Mouse (Mus musculus) ovary, postnatal 14 days (tissue): ENCODE measurements around the gene Tenm2.

ENCODE experiments used
- DNase-seq: peaks from one replicate; pipeline ENCODE4 v3.0.0; 2022; ENCODE audit warnings: low spot score

The Tenm2 gene

DNA sequence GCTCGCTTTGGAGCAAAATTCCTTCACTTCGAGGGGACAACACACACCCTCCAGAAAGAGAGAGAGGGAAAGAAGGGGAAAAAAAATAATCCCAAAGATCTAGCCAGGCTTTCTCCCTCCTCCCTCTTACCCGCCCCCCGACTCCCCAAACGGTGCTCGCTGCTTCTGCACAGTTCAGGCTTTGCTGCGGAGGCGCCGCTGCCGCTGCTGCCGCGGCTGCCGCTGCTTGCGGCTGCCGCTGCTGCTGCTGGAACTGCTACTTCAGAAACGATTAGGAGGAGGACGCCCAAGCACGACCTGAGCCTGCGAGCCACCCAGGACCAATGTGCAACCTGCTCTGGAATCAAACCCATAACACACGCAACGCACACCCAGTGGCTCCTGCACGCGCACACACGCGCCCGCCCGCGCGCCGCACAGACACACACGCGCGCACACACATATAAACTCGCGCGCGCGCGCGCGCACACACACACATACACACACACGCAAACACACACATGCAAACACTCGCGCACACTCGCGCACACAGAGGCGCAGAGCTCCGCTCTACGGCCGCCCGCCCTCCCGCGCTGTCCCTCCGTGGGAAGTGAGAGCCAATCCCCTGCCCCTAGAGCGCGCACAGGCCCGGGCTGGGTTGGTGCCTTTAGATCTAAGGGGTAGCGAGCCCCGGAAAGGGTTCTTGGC is at the start of gene Tenm2:
Gene Tenm2, minus strand, starts transcription at position 51 of the 687 bp plus-strand sequence.
- DNase-seq: peak; percentile 9

DNA sequence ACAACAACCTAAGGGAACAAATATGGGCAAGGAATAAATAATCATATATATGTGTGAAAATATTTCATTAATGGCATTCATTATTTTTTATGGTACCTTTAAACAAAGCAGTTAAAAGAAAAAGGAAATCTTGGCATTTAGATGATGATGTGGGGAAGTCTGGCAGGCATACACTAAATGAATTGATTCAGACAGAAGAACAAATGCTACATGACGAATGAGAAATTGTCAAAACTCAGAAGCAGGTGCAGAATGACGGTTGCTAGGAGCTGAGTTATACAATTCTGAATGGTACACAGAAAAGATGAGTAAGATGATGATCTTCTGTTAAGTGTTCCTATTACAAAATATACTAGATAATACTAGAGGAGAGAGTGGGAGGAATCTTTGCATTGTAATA is 49.4 kb upstream of the Tenm2 start:
- no peak for DNase-seq

DNA sequence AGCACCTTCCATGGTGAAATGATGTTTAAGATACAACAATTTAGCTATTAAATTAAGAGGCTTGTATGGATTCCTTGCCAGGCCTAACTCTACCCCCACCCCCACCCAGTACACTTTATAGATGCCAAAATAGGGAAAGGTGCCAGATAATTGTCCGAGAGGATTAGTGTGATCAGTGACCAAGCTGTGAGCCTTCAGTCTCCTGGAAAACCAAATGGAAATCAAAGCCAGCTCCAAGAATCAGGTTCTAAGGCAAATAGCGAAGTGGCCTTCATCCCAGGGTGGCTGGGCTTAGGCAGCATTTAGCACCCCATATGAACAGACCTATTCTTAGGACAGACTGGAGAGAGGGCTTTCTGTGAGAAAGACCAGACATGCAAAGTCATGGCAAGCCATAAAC is 13.0 kb upstream of the Tenm2 start:
- no peak for DNase-seq

DNA sequence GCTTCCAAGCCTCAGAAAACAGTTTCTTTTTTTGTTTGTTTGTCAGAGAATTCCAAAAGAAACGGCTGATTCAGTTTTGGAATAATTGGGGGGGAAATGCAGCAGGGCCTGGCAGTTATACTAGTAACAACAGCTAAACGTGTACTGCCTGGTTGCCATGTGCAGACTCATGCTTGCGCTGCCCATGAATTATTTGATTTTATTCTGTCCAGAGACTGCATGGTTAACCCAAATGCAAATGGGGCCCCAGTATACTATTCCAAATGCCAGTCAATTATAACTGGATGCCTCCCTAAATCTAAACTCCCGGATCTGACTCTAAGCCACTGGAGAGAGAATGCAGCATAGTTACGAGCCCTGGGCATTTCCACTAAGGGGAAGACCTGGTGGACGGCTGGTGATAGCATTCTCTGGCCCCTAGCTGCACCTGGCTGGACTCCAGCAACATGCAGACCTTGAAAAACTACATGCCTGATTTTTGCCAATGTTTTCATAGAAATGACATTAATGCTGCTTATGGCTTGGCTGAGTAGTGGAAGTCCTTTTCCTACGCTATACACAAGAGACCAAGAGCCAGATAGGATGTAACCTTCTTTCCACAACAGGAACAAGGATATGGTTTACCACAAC is 1.4 kb upstream of the Tenm2 start:
- no peak for DNase-seq

DNA sequence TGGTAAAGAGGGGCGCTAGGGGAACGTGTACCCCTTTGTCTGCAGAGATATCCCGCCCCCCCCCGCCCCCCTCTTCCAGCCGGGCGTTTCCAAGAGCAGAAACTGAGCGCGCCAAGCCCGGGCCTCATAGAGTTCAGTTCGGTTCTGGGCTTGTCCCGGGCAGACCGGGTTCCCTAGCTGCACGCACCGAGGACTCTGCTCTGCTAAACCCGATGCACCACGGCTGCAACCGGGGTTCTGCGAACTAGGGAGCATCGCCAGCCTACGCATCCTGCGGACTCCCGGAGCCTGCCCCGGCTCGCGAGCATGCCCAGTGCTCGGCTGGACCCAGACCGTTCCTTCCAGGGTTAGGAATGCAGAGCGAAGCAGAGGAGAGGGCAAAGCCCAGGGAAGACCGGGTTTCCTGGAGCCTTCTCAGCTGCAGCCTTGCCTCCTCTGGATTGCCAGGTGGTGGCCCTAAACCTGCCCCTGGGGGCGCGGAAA is 878 bp upstream of the Tenm2 start:
- DNase-seq: peak; percentile 29

DNA sequence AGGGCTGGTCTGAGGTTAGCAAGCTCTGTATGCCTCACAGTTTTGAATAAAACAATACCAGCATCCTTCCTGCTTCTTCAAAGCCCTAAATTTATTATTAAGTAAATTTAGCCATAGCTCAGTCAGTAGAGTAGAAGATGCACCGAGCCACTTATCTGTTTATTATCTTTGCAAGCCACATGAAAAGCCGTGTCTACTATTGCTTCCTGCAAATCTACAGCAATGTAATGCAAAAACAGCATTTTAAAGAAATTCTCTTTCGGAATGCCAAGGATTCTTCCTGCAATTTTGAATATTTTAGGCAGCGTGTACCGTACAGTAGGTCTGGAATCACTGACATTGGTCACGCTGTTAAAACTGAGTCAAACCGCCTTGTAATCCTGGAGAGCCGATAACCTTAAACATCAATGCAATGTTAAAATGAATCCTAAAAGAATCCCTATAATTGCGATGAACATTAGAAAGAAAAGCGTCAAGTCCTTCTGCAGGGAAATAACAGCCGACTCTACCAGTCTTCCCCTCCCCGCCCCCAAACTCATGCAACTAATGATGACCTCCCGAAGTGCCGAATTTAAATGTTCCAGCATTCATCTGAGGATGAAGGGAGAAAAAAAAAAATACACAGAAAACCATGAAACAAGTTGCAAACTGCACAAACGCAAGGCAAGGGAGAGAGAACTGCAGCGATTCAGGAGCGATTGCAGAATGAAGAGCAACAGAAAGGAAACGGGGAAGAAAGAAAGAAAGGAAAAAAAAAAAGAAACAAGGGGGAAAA is 556 bp downstream of the Tenm2 start:
- DNase-seq: no peak

DNA sequence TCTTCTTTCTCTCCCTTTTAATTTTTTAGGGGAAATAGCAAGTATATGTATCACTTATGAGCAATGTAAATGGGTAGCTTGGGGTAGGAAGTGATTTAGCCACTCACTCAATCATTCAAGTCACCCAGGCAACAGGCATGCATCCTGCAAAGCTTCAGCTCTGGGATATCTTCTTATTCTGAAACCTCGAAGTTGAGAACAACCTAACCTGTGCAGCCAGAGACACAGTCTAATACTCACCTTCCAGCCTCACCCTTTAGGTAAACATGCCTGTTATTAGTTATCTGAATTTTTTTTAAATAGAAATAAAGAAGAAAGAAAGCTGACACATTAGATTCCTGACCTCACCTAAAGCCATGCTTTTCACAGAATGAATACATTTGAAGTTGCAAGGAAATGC is 8.4 kb downstream of the Tenm2 start:
- no peak for DNase-seq

DNA sequence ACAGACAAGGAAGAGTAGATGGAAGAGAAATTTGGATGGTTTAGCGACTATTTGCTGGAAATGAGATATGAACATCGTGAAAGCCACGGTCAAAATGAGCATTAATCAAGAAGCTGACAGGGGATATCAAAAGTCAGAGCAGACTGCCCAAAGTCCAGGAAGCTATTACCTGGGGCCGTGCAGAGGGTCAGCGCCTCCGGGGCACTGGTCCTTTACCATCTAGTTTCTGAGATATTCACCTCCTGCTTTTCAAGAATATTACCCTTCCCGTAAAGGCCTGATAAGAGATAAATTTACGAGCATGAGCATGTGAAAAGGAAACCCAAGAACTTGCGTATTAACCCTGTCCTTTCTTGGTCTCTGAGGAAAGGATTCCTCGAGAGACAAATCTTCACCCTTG is 8.8 kb downstream of the Tenm2 start:
- DNase-seq: no peak

DNA sequence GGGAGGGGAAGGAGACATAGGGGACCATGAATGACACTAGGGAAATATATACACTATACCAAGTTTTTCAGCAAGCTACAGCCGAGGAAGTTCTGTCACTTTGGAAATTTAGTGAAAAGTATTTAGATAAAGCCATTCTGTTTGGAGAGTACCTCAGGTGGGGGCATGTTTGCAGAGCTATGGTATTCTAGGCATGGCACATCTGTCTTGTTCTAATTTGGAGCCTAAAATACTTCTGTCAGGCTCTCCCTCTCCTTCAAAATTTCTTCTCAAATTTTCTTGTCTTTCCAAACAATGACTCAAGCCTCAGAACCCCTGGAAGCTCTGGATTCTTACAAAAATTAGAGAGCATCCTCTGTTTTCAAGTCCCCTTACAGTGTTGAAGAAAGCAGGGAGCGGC is 13.0 kb downstream of the Tenm2 start:
- no peak for DNase-seq

DNA sequence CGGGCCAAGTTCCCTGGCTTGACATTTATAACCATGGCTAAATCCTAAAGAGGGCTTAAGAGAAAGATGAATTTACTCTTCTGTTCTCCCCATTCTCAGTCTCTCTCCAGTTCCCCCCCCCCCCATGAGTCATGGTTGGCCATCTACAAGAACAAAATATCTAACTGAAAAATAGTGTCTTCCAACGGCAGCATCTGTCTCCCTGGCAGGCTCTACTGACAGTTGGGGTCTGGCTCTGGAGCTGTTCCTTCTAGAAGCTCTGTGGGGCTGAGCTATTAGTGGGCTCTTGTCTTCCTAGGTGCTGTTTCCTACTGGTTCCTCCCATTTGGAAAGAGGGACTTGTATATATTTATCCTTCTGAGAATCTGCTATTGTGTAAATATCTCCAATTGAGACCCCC is 13.7 kb downstream of the Tenm2 start:
- DNase-seq: no peak

DNA sequence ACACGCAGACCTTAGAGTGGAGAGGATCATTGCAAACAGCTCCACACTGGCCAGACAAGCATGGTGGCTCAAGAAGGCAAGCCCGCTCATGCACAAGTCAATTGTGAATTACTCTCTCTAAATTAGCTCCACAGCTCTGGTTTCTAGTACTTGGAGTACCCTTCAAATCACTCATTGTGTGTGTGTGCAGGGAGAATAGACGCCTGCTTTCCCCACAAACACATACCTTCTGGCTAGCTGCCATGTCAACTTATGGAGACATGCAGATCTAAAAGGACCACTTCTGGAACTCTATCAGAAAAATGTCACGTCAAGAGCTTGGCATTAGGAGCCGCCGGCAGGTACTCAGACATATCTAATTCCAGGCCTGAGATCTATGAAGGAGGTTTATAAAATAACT is 14.8 kb downstream of the Tenm2 start:
- DNase-seq: no peak

DNA sequence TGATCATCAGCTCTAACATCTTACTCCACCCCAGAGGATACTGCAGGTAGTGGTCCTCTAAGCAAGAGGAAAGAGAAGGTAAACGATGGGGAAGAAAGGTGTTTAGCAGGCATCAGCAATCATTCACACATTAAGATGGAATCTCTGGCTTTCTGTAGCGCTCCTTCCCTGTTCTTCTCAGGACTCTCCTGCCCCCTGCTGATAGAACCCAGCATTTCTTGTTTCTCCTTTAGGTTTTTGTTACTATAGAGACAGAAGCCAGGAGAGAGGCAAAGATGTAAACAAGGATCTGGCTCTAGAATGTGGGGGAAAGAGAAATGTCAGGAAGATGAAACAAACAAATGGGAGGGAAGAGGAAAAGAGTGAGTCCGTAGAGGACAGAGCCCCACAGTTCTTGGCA is 49.6 kb downstream of the Tenm2 start:
- peak; percentile 48 for DNase-seq

DNA sequence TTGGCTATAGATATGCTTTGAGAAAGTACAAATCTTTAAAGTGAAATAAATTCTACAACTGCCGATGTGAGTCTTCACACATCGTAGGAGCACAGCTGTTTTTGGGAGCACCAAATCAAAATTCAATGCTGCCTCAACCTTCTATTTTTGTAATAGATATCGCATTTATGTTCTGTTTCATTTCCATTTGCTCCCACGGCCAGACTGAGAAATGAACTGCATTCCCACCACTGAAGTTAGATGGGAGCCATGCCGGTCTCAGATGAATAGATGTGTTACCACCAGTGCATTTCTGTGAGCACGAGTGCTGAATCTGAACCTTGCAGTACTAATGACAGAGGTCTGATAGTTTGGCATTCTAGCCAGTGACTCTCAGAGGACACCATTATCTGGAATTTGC is 58.3 kb downstream of the Tenm2 start:
- no peak for DNase-seq

DNA sequence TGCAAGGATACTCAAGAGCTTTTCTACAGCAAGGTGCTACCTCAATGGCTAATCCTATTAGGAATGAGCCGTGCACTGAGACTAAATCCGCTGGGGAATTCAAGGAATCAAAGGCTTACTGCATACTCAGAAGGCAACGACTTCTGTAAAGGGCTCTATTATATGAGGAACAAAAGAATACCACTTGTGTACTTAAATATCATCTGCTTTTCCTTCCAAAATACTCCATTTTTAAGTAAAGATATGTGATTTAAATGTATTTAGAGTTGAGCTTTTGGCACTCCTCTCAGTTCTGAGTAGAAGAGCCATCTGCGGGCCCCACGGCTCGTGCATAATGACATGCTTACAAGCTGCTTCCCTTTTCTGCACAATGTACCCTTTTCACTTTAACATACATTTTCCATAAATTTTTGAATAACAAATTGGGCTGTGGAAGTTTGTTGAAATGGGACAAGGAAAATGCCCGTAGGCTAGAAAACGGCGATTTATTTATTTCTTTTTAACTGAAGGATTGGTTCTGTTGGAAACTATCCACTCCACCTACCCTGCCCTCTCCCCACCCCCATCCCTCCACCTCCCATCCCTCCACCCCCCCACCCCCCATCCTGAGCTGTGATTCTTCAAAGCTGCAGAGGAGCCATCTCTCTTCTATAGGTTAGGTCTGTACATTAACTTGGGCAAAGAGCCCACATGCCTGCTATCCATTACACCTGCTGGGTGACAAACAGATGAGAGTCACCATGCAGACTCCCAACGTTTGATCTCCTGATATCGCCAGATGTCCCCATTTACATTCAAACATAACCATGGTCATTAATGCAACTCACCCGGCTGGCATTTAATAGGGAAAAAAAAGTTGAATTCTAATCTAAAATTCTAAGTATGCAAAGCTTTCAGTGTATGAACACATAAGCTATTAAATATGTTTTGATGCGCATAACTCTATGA is 81.6 kb downstream of the Tenm2 start:
- DNase-seq: no peak

DNA sequence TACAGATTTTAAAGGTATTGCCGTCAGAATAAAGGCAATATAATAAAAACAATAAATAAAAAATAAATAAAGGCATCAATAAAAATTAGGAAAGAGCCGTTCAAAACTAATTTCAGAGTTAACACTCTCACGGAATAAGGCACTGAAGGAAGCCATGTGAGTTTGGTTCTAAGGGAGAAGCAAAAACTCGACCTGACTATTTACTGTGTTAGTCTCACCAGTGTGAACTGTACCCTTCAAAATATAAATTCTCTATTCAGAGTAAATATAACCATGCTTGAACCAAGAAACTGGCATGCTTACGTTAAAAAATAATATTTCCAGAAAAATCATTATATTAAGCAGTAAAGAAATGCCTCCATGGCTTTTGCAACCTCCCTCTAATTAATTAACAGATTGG is 82.4 kb downstream of the Tenm2 start:
- no peak for DNase-seq

DNA sequence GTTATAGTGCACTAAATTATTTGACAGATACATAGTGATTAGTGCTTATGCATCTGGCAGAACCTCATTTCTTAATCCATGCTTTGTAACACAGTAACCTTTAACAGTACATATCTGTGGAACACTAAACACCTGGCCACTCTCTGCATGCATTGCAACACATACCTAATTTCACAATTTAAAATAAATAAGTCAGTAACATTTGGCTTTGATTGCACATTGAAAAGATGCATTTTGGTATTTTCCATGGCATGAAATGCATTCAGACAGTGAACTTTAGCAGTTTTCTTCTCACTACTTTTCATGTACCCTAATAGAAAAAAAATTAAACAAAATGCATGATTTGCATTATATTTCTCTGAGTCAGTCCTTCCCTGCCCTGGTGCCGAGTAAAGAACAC is 85.8 kb downstream of the Tenm2 start:
- no peak for DNase-seq

DNA sequence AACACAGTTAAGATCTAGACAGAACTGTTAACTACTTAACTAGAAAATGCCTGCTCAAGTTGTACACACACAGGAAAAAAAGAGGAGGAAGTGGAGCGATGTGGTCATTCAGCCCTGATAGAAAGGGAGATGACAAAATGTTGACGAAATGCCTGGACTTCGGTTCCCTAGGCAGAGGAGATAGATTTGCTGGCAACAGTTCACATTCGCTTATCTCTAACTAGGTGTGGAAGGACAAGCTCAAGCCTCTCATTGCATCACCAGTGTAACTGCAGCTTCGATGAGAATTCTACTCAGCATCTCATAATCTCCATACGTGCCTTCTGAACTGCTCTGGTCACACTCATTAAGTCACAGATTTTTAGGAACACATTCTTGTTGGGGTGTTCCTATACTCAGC is 91.8 kb downstream of the Tenm2 start:
- DNase-seq: no peak

DNA sequence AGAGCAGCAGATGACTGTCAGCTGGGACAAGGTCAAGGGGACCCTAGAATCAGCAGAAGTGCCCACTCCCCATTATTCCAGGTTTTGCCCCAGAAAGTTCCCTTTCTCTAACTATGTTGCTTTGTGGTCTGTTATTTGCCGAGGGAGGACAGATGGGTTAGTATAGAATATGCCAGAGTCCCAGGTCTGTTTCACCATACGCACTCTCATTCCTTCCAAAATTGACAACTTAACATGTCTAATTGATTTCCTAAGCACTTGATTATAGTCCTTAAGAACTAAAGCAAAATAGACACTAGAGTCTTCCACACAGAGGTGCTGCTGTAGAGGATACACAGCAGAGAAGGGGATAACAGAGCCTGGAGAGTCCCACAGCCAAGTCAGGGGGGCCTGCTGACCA is 92.3 kb downstream of the Tenm2 start:
- no peak for DNase-seq

DNA sequence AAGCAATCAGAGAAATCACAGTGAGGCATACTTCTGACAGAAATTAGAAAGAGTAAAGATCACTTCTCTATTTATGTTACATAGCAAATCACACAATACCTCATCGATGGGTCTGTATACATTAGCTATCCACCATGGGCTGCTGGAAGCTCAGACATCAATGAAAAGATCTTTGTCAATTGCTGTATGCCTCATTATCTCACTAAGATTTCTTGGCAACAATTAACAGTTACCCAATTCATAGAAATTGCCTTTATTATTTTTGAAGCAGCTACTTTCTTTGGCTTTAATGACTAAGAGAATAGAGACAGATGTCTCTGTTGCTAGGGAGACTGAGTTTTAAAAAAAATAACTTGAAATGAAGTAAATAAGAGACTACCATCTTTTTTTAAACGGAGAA is 106.9 kb downstream of the Tenm2 start:
- no peak for DNase-seq

DNA sequence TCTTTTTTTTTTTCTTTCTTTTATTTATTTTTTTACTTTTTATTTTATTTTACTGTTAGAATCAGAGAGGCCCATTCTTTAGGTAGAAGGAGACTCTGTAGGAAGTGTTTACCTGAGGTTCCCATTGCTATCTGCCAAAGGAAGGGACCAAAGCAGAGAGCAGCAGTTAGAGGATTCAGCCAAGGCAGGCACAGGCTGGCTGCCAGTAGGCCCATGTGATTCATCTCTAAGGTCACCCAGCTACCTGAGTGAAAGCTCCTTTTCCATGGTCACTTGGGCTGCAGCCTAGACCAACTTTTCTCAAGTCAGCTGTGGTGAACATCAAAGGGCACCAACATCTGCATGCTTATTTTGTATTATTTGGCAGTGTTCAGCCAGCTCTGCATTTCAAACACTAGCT is 117.7 kb downstream of the Tenm2 start:
- no peak for DNase-seq

DNA sequence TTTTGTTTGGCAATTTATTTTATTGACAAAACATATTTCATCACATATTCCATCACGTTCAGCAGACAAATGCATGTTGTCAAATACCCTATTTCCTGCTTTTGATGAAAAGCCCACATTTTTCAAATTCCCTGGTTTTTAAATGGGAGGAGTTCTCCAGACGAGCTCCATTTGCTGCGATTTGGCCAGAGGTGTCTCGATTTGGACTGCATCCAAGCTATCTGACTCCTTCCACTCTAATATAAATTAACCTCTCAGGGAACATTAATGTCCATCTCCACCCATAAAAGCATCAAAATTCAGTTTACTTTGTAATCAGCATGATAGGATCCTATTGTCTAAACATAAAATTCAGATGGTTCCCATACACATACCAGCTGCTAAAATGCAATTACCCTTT is 120.6 kb downstream of the Tenm2 start:
- DNase-seq: no peak

DNA sequence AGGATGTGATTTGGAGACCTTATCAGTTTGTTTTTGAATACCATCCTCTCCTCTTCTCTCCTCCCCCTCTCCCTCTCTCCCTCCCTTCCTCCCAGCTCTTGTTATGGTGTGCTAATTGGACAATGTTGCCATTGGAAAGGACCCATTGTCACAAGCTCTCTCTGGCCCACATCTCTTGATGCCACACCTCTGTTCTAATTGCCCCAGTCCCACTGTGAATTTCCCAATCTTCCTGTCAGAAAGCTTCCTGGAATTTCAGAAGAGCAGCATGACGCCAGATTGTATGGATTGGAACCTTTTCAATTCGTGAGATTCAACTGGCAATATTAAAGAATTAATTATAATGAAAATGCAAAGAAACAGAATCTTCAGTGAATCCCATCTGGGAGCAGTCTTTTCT is 128.7 kb downstream of the Tenm2 start:
- no peak for DNase-seq
